Mouse (Mus musculus): ENCODE measurements around the gene Btg1. TPM values are rescaled to one million over a fixed set of nuclear protein-coding genes. Genes with fewer than 3 reads are reported as not detected.

Btg1 gene
- total and polyA plus RNA-seq, 2 experiments: 11.2 to 12.6 TPM

- Histone ChIP-seq H3K27me3 (ENCODE audit: control insufficient read depth, insufficient read depth, low read length) (no peaks in the 10 kb centered on the region), H3K36me3 (ENCODE audit: control insufficient read depth, insufficient read depth, low read length) (no peaks in the 10 kb centered on the region), H3K27ac (replicated peaks; ENCODE audit: insufficient read depth, low read depth, low read length) (no peak overlapping the region), H3K79me2 (ENCODE audit: control insufficient read depth, insufficient read depth, low read length) (no peaks in the 10 kb centered on the region), H3K4me3 (ENCODE audit: insufficient read depth, low read depth, low read length) (no peak overlapping the region), H3K4me1 (ENCODE audit: control insufficient read depth, insufficient read depth, low read length) (peaks cover 2% of the 10 kb centered on the region; the same call in 1 of the 2 replicates), H3K9ac (ENCODE audit: low read depth, low read length) (no peak overlapping the region)
- 65% methylated on average over 4 of the region's 4 CpGs for WGBS
- DNase-seq (ENCODE audit: extremely low read depth, low read depth, low spot score): no peak
- TF ChIP-seq POLR2A (IDR thresholded peaks at IDR 0.05; ENCODE audit: extremely low read depth, insufficient read depth, low read length) (no peak), CTCF (IDR thresholded peaks at IDR 0.05; ENCODE audit: low read depth, low read length) (no peak)
Measured at GRCm38 (mm10) chr10:96635472-96635871, 18.7 kb downstream of the Btg1 start.

GRCm38 (mm10) chr10:96638477-96638876, 21.7 kb downstream of the Btg1 start:
- Histone ChIP-seq H3K9ac (ENCODE audit: low read depth, low read length) (no peak overlapping the region), H3K27ac (replicated peaks; ENCODE audit: insufficient read depth, low read depth, low read length) (no peak overlapping the region), H3K4me3 (ENCODE audit: insufficient read depth, low read depth, low read length) (no peak overlapping the region), H3K27me3 (ENCODE audit: control insufficient read depth, insufficient read depth, low read length) (no peaks in the 10 kb centered on the region), H3K36me3 (ENCODE audit: control insufficient read depth, insufficient read depth, low read length) (no peaks in the 10 kb centered on the region), H3K4me1 (ENCODE audit: control insufficient read depth, insufficient read depth, low read length) (peaks cover 2% of the 10 kb centered on the region; the same call in 1 of the 2 replicates), H3K79me2 (ENCODE audit: control insufficient read depth, insufficient read depth, low read length) (no peaks in the 10 kb centered on the region)
- TF ChIP-seq CTCF (IDR thresholded peaks at IDR 0.05; ENCODE audit: low read depth, low read length) (no peak), POLR2A (IDR thresholded peaks at IDR 0.05; ENCODE audit: extremely low read depth, insufficient read depth, low read length) (no peak)
- DNase-seq (ENCODE audit: extremely low read depth, low read depth, low spot score): no peak
- 90% methylated on average over 2 of the region's 2 CpGs for WGBS

DNA sequence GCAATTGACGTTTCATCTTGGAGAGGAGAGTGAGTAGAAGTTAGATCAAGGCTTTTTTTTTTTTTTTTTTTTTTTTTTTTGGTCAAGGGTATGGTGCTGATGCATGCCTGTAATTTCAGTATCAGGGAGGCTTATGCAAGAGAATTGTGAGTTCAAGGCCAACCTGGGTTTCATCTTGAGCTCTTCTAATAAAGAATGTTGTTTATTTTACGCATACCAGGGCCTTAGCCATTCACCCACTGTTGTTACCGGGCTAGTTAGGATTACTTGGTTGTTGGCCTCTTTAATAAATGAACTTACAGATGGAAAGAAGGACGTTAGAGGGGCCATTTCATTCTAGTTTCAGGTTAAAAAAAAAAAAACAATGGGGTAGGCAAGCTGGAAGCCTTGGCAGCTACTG, 25.2 kb downstream of the Btg1 start:
- no peaks in the 10 kb centered on the region for H3K36me3 ChIP-seq (ENCODE audit: control insufficient read depth, insufficient read depth, low read length)
- peaks cover 4% of the 10 kb centered on the region; the same call in 1 of the 2 replicates for H3K4me1 ChIP-seq (ENCODE audit: control insufficient read depth, insufficient read depth, low read length)
- no peaks in the 10 kb centered on the region for H3K79me2 ChIP-seq (ENCODE audit: control insufficient read depth, insufficient read depth, low read length)
- H3K27me3 ChIP-seq (ENCODE audit: control insufficient read depth, insufficient read depth, low read length): no peaks in the 10 kb centered on the region
- 83% methylated on average over 4 of the region's 4 CpGs for WGBS
- H3K4me3 ChIP-seq (ENCODE audit: insufficient read depth, low read depth, low read length): no peak overlapping the region
- TF ChIP-seq POLR2A (IDR thresholded peaks at IDR 0.05; ENCODE audit: extremely low read depth, insufficient read depth, low read length) (no peak), CTCF (IDR thresholded peaks at IDR 0.05; ENCODE audit: low read depth, low read length) (no peak)
- H3K9ac ChIP-seq (ENCODE audit: low read depth, low read length): no peak overlapping the region
- DNase-seq (ENCODE audit: extremely low read depth, low read depth, low spot score): no peak
- no peak overlapping the region for H3K27ac ChIP-seq (replicated peaks; ENCODE audit: insufficient read depth, low read depth, low read length)

DNA sequence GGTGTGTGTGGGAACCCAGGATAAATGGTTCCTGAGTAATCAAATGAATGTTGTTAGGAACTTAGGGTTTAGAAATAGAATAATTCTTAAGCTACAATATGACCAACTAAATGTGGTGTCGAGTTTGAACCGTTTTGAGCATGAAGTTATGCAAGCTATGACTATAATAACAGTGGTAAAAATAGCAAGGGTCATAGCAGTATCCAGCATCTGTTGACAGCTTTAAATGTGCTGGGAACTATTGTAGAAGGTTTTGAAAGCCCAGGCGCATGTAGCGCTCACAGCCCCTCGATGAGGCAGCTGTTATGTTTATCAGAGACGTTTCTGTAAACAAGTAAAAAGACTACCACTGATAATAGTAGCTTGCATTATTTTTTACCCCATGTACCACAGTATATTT, 25.9 kb downstream of the Btg1 start:
- no peak for DNase-seq (ENCODE audit: extremely low read depth, low read depth, low spot score)
- H3K36me3 ChIP-seq (ENCODE audit: control insufficient read depth, insufficient read depth, low read length): no peaks in the 10 kb centered on the region
- TF ChIP-seq CTCF (IDR thresholded peaks at IDR 0.05; ENCODE audit: low read depth, low read length) (no peak), POLR2A (IDR thresholded peaks at IDR 0.05; ENCODE audit: extremely low read depth, insufficient read depth, low read length) (no peak)
- no peak overlapping the region for H3K27ac ChIP-seq (replicated peaks; ENCODE audit: insufficient read depth, low read depth, low read length)
- H3K79me2 ChIP-seq (ENCODE audit: control insufficient read depth, insufficient read depth, low read length): no peaks in the 10 kb centered on the region
- H3K9ac ChIP-seq (ENCODE audit: low read depth, low read length): no peak overlapping the region
- peaks cover 4% of the 10 kb centered on the region; the same call in 1 of the 2 replicates for H3K4me1 ChIP-seq (ENCODE audit: control insufficient read depth, insufficient read depth, low read length)
- 74% methylated on average over 6 of the region's 6 CpGs for WGBS
- H3K4me3 ChIP-seq (ENCODE audit: insufficient read depth, low read depth, low read length): no peak overlapping the region
- no peaks in the 10 kb centered on the region for H3K27me3 ChIP-seq (ENCODE audit: control insufficient read depth, insufficient read depth, low read length)

- Histone ChIP-seq H3K4me1 (ENCODE audit: control insufficient read depth, insufficient read depth, low read length) (peaks cover 6% of the 10 kb centered on the region; the same call in 1 of the 2 replicates), H3K4me3 (ENCODE audit: insufficient read depth, low read depth, low read length) (no peak overlapping the region), H3K27me3 (ENCODE audit: control insufficient read depth, insufficient read depth, low read length) (no peaks in the 10 kb centered on the region), H3K79me2 (ENCODE audit: control insufficient read depth, insufficient read depth, low read length) (no peaks in the 10 kb centered on the region), H3K36me3 (ENCODE audit: control insufficient read depth, insufficient read depth, low read length) (no peaks in the 10 kb centered on the region), H3K27ac (replicated peaks; ENCODE audit: insufficient read depth, low read depth, low read length) (no peak overlapping the region), H3K9ac (ENCODE audit: low read depth, low read length) (no peak overlapping the region)
- no peak for TF ChIP-seq CTCF (IDR thresholded peaks at IDR 0.05; ENCODE audit: low read depth, low read length)
- TF ChIP-seq POLR2A (IDR thresholded peaks at IDR 0.05; ENCODE audit: extremely low read depth, insufficient read depth, low read length): no peak
- no peak for DNase-seq (ENCODE audit: extremely low read depth, low read depth, low spot score)
- 95% methylated on average over 1 of the region's 1 CpGs for WGBS
Measured at GRCm38 (mm10) chr10:96645183-96645582, 28.4 kb downstream of the Btg1 start.

GRCm38 (mm10) chr10:96646024-96646866, 29.4 kb downstream of the Btg1 start:
- peaks cover 6% of the 10 kb centered on the region; the same call in 1 of the 2 replicates for H3K4me1 ChIP-seq (ENCODE audit: control insufficient read depth, insufficient read depth, low read length)
- TF ChIP-seq CTCF (IDR thresholded peaks at IDR 0.05; ENCODE audit: low read depth, low read length) (no peak), POLR2A (IDR thresholded peaks at IDR 0.05; ENCODE audit: extremely low read depth, insufficient read depth, low read length) (no peak)
- DNase-seq (ENCODE audit: extremely low read depth, low read depth, low spot score): peak; percentile 73
- H3K36me3 ChIP-seq (ENCODE audit: control insufficient read depth, insufficient read depth, low read length): no peaks in the 10 kb centered on the region
- H3K27me3 ChIP-seq (ENCODE audit: control insufficient read depth, insufficient read depth, low read length): no peaks in the 10 kb centered on the region
- 16% methylated on average over 13 of the region's 13 CpGs for WGBS
- no peaks in the 10 kb centered on the region for H3K79me2 ChIP-seq (ENCODE audit: control insufficient read depth, insufficient read depth, low read length)
- H3K27ac ChIP-seq (replicated peaks; ENCODE audit: insufficient read depth, low read depth, low read length): no peak overlapping the region
- H3K4me3 ChIP-seq (ENCODE audit: insufficient read depth, low read depth, low read length): no peak overlapping the region; the same call in 1 of the 2 replicates
- H3K9ac ChIP-seq (ENCODE audit: low read depth, low read length): no peak overlapping the region

Data from liver, adult 2 months (tissue).